Mouse (Mus musculus) granulocyte monocyte progenitor cell, adult 5-6 weeks (primary cell): ENCODE measurements around the gene Ccdc142. TPM values are rescaled to one million over a fixed set of nuclear protein-coding genes. Genes with fewer than 3 reads are reported as not detected.

ENCODE experiments used
- ATAC-seq: replicated peaks from 2 replicates; pipeline ENCODE4 v1.8.0; 2016; ENCODE audit warnings: mild to moderate bottlenecking, moderate TSS enrichment, inconsistent platforms; ENCODE audit not compliant: poor library complexity, severe bottlenecking
- total RNA-seq, 2 experiments: library from RNA; stranded (forward) in 1 of 2; stranded (reverse) in 1 of 2; fragments of 200-712, 200-1000 nt in 1 of 2; fragments of >200 nt in 1 of 2; fragmentation: Nextera tagmentation in 1 of 2; gene quantifications; 2 replicates each; pipeline ENCODE4 v1.2.3; 2014 to 2017

The Ccdc142 gene
- total RNA-seq, 2 experiments from 2014 or later: 2.5 to 2.8 TPM

DNA sequence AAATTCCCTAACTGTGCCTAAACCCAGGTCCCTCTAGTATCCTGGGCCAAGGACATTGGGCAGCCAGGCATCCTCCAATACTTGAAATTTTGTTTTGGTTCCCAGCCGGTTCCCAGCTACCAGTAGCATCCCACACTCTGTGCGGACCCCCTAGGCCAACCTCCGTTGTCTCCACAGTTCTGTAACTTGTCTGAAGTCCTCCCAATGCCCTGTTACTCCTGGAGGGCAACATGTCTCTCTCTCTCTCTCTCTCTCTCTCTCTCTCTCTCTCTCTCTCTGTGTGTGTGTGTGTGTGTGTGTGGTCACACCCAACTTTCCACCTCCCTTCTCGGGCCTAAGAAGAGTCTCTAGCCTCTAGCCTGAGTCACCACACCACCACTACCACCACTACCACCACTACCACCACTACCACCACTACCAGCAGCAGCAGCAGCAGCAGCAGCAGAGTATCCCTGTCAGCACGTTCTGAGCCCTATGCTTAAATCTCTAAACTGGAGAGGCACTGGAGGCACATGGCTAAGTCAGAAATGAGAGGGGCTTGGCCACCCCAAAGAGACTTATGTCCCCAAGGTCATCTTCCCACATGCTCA is 35.0 kb downstream of the Ccdc142 start:
- ATAC-seq: no peak

DNA sequence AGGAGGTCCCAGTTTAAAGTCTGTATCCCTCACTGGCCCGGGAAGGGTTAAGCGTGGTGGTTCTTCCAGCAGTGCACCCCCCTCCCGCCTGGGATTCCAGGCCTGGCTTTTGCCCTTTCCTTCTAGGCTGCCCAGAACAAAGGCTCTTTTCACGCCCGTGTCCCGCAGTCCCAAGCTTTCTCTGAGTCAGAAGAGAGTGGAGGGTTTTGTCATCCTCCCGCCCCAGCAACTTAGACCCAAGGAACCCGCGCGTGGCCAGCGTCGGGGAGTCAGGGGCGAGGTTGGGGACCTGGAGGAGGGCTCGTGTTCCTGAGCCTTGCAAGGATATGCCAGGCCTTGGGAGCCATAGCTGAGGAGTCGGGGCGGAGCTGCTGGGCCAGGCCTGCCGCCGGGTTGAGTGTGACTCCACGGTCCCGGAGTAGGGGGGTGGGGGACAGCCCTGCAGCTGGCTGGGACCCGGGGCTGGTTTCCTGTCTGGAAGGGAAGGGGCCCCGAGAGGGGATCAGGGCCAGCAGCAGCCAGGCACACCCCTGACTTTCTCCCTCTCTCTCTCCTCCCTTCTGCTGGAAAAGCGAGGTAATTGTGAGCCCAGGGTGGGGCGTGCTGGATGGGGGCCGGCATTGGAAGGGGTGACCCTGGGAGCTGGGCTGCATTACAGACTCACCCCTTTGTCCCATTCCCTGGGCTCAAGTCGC is 35.6 kb downstream of the Ccdc142 start:
- peak; percentile 10; the same call in 1 of the 2 replicates for ATAC-seq

DNA sequence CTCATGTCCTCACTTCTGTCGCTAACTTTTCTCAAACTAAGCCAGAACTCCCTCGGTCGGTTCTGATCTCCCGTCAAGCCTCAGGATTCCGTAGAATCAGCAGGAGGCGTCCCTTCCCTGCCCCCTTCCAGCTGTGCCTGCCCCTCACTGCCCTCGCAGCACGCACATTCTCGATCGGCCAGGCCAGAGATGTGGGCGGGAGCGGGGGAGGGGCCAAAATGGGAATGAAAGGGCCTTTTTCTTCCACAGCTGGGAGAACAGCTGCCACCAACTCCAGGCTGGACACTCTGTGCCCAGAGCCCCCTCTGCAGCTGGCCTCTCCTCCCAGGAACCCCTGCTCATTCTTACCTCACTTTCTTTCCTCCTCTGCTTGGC is 36.2 kb downstream of the Ccdc142 start:
- peak; percentile 24 for ATAC-seq

DNA sequence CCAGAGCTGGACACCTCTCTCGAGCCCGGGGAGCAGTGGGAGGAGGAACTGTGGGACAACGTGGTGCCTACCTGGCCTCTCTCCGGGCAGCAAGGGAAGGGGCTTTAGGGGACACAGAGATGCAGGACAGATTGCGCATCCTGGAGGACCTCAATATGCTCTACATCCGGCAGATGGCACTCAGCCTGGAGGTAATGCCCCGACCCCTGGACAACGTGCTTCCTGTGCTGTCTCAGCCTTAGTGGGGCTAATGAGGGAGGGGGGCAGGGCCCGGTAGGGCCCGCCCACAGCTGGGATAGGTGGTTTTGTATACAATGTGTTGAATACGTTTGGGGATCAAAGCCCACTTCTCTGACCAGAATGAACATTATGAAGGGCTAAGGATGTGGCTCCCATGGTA is 36.7 kb downstream of the Ccdc142 start:
- ATAC-seq: peak; percentile 33

DNA sequence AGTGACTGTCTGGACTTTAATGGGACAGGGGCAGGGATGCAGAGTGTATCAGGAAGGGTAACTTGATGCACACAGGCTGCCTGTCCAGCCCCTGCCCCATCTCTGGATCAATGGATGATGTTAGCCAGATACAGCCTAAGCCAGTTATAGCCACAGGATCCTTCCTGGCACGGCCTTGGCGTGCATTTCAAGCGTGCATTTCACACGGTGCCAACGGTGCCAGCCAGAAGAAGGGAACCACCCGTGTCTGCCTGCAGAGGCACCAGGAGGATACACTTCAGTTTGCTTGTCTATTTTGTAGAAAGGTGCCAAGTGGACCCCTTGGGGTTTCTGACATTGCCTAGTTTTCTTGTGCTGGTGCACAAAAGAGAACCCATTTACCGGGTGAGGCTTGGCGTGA is 38.6 kb downstream of the Ccdc142 start:
- ATAC-seq: no peak

DNA sequence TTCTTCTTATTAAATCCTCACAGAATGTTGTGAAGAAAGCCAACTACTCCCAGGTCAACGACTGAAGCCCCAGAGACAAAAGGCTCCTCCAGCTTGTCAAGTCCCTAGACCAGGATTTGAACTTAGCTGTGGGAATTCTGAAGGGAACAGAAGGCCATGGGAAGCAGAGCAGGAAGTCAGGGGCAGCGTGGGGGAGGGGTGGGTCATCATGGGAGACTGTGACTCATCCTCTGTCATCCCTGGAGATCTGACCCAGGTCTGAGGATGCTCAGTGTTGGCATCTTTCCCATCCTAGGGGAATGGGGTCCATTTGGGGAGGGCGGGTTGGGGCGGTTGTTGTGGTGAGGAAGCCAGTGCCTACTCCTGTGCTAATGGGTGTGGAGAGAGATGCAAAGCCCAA is 40.2 kb downstream of the Ccdc142 start:
- no peak for ATAC-seq

GRCm38 (mm10) chr6:83142211-83142731 is 40.9 kb downstream of the Ccdc142 start:
- peak; percentile 36 for ATAC-seq

DNA sequence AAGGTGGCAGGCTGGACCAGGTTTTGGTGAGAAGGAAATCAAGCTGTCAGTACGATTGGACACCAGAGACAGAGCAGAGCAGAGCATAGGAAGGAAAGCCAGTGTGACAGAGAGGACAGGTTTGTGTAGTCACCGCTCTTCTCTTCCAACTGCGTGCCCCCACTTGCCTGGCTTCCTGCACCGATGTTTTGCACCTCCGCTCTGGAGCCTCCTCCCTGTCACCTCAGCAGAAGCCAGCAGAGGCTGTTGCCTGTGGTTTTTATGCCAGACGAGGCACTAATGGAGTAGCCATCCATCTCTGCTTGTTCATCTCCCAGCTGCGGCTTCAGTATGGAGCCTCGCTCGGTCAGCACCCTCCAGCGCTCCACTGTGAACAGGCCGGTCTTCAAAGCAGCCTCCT is 41.5 kb downstream of the Ccdc142 start:
- no peak for ATAC-seq

DNA sequence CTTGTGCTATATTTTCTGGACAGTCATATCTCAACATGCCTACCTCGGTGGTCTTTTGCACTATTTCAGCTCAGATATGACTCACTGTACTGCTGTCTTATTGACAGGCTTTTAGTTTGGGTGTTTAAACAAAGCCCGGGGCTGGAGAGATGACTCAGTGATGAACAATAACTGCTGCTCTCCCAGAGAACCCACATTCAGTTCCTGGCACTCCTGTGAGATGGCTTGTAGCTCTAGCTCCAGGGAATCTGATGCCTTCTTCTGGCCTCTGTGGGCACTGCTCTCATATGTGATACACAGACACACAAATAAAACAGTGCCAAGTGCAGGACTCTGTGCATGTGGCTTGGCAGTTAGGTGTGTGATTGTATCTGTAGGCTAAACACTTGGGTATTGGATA is 43.8 kb downstream of the Ccdc142 start:
- no peak for ATAC-seq

DNA sequence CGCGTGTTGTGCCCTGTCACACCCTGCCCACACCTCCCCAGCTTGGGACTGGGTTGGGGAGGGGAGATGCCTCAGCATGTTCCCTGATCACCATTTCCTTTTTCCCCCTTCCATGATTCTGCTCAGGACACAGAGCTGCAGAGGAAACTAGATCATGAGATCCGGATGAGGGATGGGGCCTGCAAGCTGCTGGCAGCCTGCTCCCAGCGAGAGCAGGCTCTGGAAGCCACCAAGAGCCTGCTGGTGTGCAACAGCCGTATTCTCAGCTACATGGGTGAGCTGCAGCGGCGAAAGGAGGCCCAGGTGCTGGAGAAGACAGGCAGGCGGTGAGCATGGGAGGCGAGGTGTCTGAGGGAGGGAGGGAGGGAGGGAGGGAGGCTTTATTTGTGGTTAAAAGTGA is 44.4 kb downstream of the Ccdc142 start:
- no peak for ATAC-seq

GRCm38 (mm10) chr6:83147280-83147679 is 45.9 kb downstream of the Ccdc142 start:
- ATAC-seq: no peak

GRCm38 (mm10) chr6:83151721-83152120 is 50.3 kb downstream of the Ccdc142 start:
- no peak for ATAC-seq

DNA sequence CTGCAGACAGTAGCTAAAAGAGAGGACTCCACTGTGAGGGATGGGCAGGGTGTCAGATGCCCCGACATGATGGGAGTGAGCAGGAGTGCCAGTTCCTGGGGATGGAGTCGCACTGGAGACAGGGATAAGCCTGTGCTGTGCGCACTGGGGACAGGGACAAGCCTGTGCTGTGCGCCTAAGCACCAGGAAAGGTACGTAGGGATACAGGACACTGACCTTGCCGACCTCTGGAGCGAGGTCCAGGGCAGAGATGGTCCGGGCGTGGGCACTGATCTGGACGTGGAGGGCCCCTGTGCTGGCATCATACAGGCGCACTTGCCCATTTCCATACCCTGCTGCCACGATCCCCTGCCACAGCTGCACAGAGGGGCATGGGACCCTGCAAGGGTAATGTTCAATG is 51.6 kb downstream of the Ccdc142 start:
- ATAC-seq: no peak

DNA sequence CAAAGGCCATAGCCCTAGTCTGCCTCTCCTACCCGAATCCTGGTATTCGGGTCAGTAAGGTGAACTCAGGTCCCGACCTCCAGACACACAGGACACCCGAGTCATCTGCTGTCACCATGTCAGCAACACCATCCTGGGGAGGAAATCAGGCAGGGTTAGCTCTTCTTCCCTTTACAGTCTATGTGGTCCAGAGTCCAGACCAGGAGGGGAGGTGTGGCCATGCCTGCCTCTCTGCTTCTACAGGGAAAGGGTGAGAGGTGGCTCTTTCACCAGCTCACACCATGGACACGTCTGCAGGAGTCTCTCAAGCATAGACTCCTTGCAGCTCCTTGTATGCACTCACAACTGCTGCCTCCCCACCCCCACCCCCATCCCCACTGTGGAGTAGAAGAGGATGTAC is 52.1 kb downstream of the Ccdc142 start:
- ATAC-seq: no peak

DNA sequence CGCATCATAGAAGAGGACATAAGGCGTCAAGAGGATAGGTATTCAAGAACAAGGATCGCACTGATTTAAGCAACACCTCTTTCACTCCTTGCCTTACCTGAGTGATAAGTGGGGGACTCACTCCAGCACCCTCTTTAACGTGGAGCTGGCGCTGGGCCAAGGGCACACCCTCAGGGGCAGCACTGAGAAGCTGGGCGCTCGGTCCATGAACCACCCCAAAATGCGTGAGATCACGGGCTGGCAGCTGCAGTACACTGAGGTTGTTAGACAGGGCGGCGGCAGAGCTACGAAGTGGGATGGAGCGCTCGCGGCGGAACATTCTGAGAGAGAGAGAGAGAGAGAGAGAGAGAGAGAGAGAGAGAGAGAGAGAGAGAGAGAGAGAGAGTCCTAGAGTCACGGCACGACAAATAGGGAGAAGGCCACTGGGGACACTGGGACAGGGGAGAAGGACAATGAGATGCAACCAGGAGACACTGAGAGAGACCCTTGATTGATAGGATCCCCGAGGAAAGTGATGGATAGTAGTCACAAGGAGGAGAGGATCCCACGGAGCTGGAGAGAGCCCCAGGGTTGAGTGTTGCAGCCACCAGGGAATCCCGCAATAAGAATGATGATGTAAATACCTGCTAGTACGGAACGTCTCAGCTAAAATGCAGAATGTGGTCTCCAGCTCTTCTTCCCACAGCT is 54.3 kb downstream of the Ccdc142 start:
- 0 out of 2 replicates have a peak, but pooled peaks have one; percentile 6 for ATAC-seq

GRCm38 (mm10) chr6:83156259-83156684 is 54.9 kb downstream of the Ccdc142 start, which contains the start of the genes Wdr54 and 1700003E16Rik:
Gene Wdr54, minus strand, starts transcription at chr6:83156397.
Gene 1700003E16Rik, plus strand, starts transcription at chr6:83156404.
- peak; percentile 85 for ATAC-seq

Other genes with a start within 250 kb of the Ccdc142 start
- not detected in 2 replicates for gene Sema4f, start 161.8 kb upstream of the Ccdc142 start, total RNA-seq (2014; fragmentation: Nextera tagmentation)
- gene Sema4f, start 161.8 kb upstream of the Ccdc142 start, total RNA-seq (2017): not detected in 2 replicates
- gene M1ap, start 154.7 kb upstream of the Ccdc142 start, total RNA-seq (2014; fragmentation: Nextera tagmentation): 2.2 TPM in 1 of 2 replicates, not detected in the other
- 2.7 and 6.3 TPM in 2 replicates for gene M1ap, start 154.7 kb upstream of the Ccdc142 start, total RNA-seq (2017)
- gene Dok1, start 68.1 kb upstream of the Ccdc142 start, total RNA-seq (2014; fragmentation: Nextera tagmentation): 18.7 and 25.8 TPM in 2 replicates
- 9.0 and 16.1 TPM in 2 replicates for gene Dok1, start 68.1 kb upstream of the Ccdc142 start, total RNA-seq (2017)
- gene Loxl3, start 67.4 kb upstream of the Ccdc142 start, total RNA-seq (2014; fragmentation: Nextera tagmentation): 9.0 TPM in 1 of 2 replicates, not detected in the other
- gene Loxl3, start 67.4 kb upstream of the Ccdc142 start, total RNA-seq (2017): 0.46 and 2.2 TPM in 2 replicates
- gene Aup1, start 47.1 kb upstream of the Ccdc142 start, total RNA-seq (2014; fragmentation: Nextera tagmentation): 235 and 242 TPM in 2 replicates
- gene Aup1, start 47.1 kb upstream of the Ccdc142 start, total RNA-seq (2017): 120 and 136 TPM in 2 replicates
- 96.9 and 114 TPM in 2 replicates for gene Htra2, start 46.3 kb upstream of the Ccdc142 start, total RNA-seq (2014; fragmentation: Nextera tagmentation)
- gene Htra2, start 46.3 kb upstream of the Ccdc142 start, total RNA-seq (2017): 66.2 and 81.3 TPM in 2 replicates
- gene Dqx1, start 43.8 kb upstream of the Ccdc142 start, total RNA-seq (2014; fragmentation: Nextera tagmentation): 0.81 and 2.4 TPM in 2 replicates
- 1.1 and 1.6 TPM in 2 replicates for gene Dqx1, start 43.8 kb upstream of the Ccdc142 start, total RNA-seq (2017)
- gene Tlx2, start 31.3 kb upstream of the Ccdc142 start, total RNA-seq (2014; fragmentation: Nextera tagmentation): not detected in 2 replicates
- gene Tlx2, start 31.3 kb upstream of the Ccdc142 start, total RNA-seq (2017): not detected in 2 replicates
- gene Pcgf1, start 23.7 kb upstream of the Ccdc142 start, total RNA-seq (2014; fragmentation: Nextera tagmentation): 20.3 and 24.6 TPM in 2 replicates
- 10.9 and 11.5 TPM in 2 replicates for gene Pcgf1, start 23.7 kb upstream of the Ccdc142 start, total RNA-seq (2017)
- gene Lbx2, start 15.2 kb upstream of the Ccdc142 start, total RNA-seq (2014; fragmentation: Nextera tagmentation): not detected in 2 replicates
- 1.3 TPM in 1 of 2 replicates, not detected in the other for gene Lbx2, start 15.2 kb upstream of the Ccdc142 start, total RNA-seq (2017)
- 2.0 and 6.3 TPM in 2 replicates for gene Gm42688, start within 50 bp of the Ccdc142 start, total RNA-seq (2014; fragmentation: Nextera tagmentation)
- gene Gm42688, start within 50 bp of the Ccdc142 start, total RNA-seq (2017): 2.6 TPM in 2 replicates
- 48.6 and 78.4 TPM in 2 replicates for gene Mrpl53, start 7.4 kb downstream of the Ccdc142 start, total RNA-seq (2014; fragmentation: Nextera tagmentation)
- gene Mrpl53, start 7.4 kb downstream of the Ccdc142 start, total RNA-seq (2017): 14.6 and 29.1 TPM in 2 replicates
- 90.1 and 93.4 TPM in 2 replicates for gene Mogs, start 13.9 kb downstream of the Ccdc142 start, total RNA-seq (2014; fragmentation: Nextera tagmentation)
- gene Mogs, start 13.9 kb downstream of the Ccdc142 start, total RNA-seq (2017): 137 and 158 TPM in 2 replicates
- gene Wbp1, start 20.0 kb downstream of the Ccdc142 start, total RNA-seq (2014; fragmentation: Nextera tagmentation): 31.4 and 38.9 TPM in 2 replicates
- gene Wbp1, start 20.0 kb downstream of the Ccdc142 start, total RNA-seq (2017): 77.6 and 91.3 TPM in 2 replicates
- gene Ino80b, start 23.8 kb downstream of the Ccdc142 start, total RNA-seq (2014; fragmentation: Nextera tagmentation): 17.2 and 22.8 TPM in 2 replicates
- gene Ino80b, start 23.8 kb downstream of the Ccdc142 start, total RNA-seq (2017): 32.9 and 47.6 TPM in 2 replicates
- gene Rtkn, start 33.9 kb downstream of the Ccdc142 start, total RNA-seq (2014; fragmentation: Nextera tagmentation): 5.1 and 8.7 TPM in 2 replicates
- 2.1 and 5.0 TPM in 2 replicates for gene Rtkn, start 33.9 kb downstream of the Ccdc142 start, total RNA-seq (2017)
- gene Wdr54, start 54.8 kb downstream of the Ccdc142 start, total RNA-seq (2014; fragmentation: Nextera tagmentation): not detected in 2 replicates
- 0.04 TPM in 1 of 2 replicates, not detected in the other for gene Wdr54, start 54.8 kb downstream of the Ccdc142 start, total RNA-seq (2017)
- 0.51 TPM in 1 of 2 replicates, not detected in the other for gene 1700003E16Rik, start 54.8 kb downstream of the Ccdc142 start, total RNA-seq (2014; fragmentation: Nextera tagmentation)
- not detected in 2 replicates for gene 1700003E16Rik, start 54.8 kb downstream of the Ccdc142 start, total RNA-seq (2017)
- 27.3 and 71.9 TPM in 2 replicates for gene Dctn1, start 64.3 kb downstream of the Ccdc142 start, total RNA-seq (2014; fragmentation: Nextera tagmentation)
- gene Dctn1, start 64.3 kb downstream of the Ccdc142 start, total RNA-seq (2017): 69.4 and 69.5 TPM in 2 replicates
- not detected in 2 replicates for gene Slc4a5, start 118.2 kb downstream of the Ccdc142 start, total RNA-seq (2014; fragmentation: Nextera tagmentation)
- 0.13 TPM in 1 of 2 replicates, not detected in the other for gene Slc4a5, start 118.2 kb downstream of the Ccdc142 start, total RNA-seq (2017)
- gene Mthfd2, start 224.3 kb downstream of the Ccdc142 start, total RNA-seq (2014; fragmentation: Nextera tagmentation): 20.8 and 48.1 TPM in 2 replicates
- gene Mthfd2, start 224.3 kb downstream of the Ccdc142 start, total RNA-seq (2017): 31.7 and 35.6 TPM in 2 replicates
- gene Mob1a, start 224.4 kb downstream of the Ccdc142 start, total RNA-seq (2014; fragmentation: Nextera tagmentation): 75.2 and 76.6 TPM in 2 replicates
- 134 and 144 TPM in 2 replicates for gene Mob1a, start 224.4 kb downstream of the Ccdc142 start, total RNA-seq (2017)
- gene Bola3, start 247.5 kb downstream of the Ccdc142 start, total RNA-seq (2014; fragmentation: Nextera tagmentation): 76.1 and 91.2 TPM in 2 replicates
- 53.4 and 67.8 TPM in 2 replicates for gene Bola3, start 247.5 kb downstream of the Ccdc142 start, total RNA-seq (2017)